Mouse (Mus musculus) adrenal gland, adult 18-20 months (tissue): ENCODE measurements around the gene Hunk. TPM values are rescaled to one million over a fixed set of nuclear protein-coding genes. Genes with fewer than 3 reads are reported as not detected.

Experiments used
- DNase-seq, 2 experiments: peaks; one replicate each; pipeline ENCODE4 v3.0.0; 2021 to 2022; ENCODE audit warnings: low spot score in 2 of 2
- total RNA-seq, 2 experiments: library from RNA; stranded (reverse); gene quantifications; 1 replicate in 1 of 2; 2 replicates in 1 of 2; pipeline ENCODE4 v1.2.3; 2021

Hunk gene
- total RNA-seq, 2 experiments from 2014 or later: 2.8 to 3.7 TPM

GRCm38 (mm10) chr16:90545509-90545908 is 159.7 kb downstream of the Hunk start:
- DNase-seq: no peak

GRCm38 (mm10) chr16:90546591-90546990 is 160.8 kb downstream of the Hunk start:
- DNase-seq: no peak

- no peak for DNase-seq
Measured at GRCm38 (mm10) chr16:90547996-90548395, 162.2 kb downstream of the Hunk start.

Other genes with a start within 250 kb of the Hunk start
- gene Tiam1, start 242.2 kb upstream of the Hunk start, total RNA-seq: 10 to 100 TPM; 56.4 to 59.2 TPM
- 1,000 to 10,000 TPM; 1,319 to 1,602 TPM for gene Sod1, start 165.3 kb upstream of the Hunk start, total RNA-seq
- 10 to 100 TPM; 39.5 to 44.7 TPM for gene Scaf4, start 101.5 kb upstream of the Hunk start, total RNA-seq